Mouse (Mus musculus) telencephalon, adult 2 months (tissue): ENCODE measurements around the gene Fam24b.

Experiments
- DNase-seq: peaks from one replicate; pipeline ENCODE4 v3.0.0-alpha.2; 2011; ENCODE audit warnings: low read depth, low spot score

The Fam24b gene

GRCm38 (mm10) chr7:131329416-131329815, at the start of gene Fam24b:
Gene Fam24b, minus strand, starts transcription at chr7:131329516.
- DNase-seq, result no peak

GRCm38 (mm10) chr7:131371880-131372651, 42.8 kb upstream of the Fam24b start:
- no peak for DNase-seq

- no peak for DNase-seq
Measured at GRCm38 (mm10) chr7:131371470-131371860, 42.1 kb upstream of the Fam24b start.

DNA sequence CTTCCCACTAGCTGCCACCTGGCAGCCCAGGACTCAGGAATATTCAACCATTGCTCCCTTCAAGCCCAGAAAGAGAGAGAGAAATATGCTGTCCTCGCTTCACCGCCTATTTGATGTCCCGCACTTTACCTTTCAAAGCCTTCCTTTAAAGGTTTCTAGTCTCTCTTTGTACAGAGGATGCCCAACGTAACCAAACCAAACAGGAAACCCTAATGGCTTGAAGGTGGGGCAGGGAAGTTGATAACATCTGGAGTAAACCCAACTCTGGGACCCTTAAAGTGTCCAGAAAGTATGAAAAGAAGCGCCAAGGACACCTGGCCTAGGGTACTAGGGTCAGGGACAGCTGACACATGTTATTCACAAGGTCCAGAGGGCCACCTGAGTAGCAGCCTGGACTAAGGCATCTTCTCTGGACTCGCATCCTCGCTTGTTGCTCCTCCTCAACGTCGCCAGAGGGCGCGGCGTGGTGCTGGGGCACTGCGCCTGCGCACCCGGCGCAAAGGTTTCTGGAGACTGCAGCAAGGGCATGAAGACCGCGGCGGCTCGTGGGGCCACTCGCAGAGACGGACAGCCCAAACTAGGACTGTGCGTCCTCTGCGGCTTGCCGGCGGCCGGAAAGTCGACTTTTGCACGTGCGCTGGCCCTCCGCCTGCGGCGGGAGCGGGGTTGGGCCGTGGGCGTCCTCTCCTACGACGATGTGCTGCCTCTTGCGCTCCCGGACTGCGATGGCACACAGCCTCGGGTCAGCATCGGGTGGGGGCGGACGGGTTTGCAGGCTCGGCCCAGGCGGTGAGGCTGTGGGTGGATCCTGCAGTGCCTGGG, 41.5 kb upstream of the Fam24b start, which contains the start of gene Pstk:
TSS of gene Pstk (plus strand) at position 494 of the 822 bp plus-strand sequence.
- peak; percentile 81 for DNase-seq

GRCm38 (mm10) chr7:131364131-131364530, 34.8 kb upstream of the Fam24b start:
- DNase-seq, result no peak

DNA sequence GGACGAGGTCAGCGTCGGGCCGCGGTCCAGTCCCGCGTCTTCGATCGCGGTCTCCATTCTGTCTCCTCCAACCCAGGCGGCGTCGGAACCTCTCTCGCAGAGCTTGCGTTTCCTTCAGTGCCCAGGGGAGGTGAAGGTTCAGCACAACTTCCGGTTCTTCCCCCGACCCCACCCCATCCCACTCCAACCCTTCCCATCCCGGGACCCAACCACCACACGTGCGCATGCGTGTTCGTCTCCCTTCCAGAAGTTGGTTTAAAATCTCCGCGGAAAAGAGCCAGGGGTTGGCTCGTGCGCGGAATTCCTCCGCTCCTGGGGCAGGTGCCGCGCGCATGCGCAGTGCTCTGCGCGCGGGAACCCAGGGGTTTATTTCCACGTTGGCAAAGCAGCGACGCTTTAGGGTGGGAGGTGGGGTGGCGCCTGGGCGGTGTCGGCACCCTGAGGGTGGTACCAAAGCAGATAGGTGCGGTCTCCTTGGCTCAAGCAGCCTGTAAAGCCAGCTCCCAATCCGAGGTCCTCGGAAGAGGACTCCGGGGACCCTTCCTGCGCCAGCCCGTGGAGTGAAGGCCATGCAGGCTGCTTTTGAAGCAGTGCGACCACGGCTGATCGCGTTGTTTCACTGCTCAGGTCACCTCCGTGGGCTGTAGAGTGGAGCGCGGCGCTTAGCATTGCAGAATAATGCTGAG, 33.4 kb upstream of the Fam24b start, which contains the start of gene 2310057M21Rik:
TSS of gene 2310057M21Rik (minus strand) at position 145 of the 686 bp plus-strand sequence.
- DNase-seq, result peak; percentile 97

- no peak for DNase-seq
Measured at GRCm38 (mm10) chr7:131362269-131362614, 32.9 kb upstream of the Fam24b start.

GRCm38 (mm10) chr7:131356105-131356504, 26.8 kb upstream of the Fam24b start:
- no peak for DNase-seq

DNA sequence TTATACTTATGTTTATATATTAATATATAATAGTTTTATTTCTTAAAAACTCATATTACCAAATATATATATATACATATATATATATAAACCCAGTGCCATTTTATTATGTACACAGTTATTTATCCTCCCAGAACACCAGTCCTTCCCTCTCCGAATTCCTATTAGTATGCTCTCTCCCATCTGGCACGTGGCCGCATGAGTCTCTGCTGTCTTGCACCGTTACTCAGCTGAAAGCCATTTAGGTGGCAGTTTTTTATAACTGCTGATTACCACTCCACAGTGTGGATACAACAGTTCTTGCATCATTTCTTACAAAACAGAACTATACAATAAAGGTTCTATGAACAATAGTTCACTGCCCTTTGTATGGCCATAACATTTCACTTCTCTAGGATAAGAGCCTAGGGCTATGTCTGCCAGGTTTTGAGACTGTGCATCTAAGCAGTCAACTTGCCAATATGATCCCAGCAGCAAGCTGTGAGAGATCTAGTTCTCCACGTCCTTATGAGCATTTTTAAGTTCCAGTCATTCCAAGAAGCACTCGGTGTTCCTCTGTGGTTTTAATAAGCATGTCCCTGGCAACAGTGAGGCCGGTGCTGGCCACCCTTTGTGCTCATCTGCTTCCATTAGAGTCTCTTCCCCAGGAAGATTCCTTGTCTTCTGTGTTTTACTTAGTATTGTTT, 16.7 kb upstream of the Fam24b start:
- no peak for DNase-seq

DNA sequence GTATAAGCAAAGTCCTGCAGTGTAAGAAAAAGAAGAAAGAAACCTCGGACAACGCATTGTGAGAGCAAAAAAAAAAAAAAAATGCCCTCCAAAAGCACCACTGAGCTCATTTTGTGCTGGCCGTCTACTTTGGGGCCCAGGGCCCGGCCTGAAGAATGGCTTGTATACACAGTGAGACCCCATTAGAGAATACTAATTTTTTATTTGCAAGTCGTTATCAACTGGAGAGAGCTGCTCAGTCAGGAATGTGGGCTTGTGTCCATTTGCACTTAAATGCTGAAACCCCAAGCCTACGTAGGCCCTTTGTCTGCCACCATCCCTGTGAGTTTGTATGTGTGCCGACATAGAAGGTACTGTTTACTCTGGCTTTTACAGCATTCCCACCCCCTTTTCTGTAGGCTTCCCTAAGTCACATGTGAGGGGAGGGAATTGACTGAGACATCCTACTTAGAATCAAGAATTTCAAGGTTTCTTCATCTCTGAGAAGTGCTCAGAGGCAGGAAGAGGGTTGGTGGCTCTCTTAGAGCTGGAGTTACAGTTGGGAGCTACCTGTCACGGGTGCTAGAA, 8.3 kb upstream of the Fam24b start:
- DNase-seq, result no peak

- no peak for DNase-seq
Measured at GRCm38 (mm10) chr7:131333564-131333963, 4.2 kb upstream of the Fam24b start, which contains the start of gene Fam24a. Gene Fam24a, plus strand, starts transcription at chr7:131333864.

DNA sequence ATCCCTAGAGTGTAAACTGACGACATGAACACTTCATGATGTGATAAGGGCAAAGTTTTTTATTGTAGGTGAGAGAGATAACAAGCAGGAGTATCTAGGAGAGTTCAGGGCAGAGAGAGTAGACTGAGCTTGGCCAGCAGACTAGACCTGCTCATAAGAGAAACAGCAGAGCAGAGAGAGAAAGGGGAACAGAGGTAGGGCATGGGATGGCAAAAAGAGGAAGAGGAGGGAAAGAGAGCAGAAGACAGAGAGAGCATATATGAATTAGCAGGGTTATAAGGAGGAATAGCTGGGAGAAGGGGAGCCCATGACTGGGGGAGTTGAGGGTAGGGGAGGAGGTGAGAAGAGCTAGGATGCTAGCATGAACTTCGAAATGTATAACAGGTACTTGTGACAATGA, 2.4 kb upstream of the Fam24b start:
- no peak for DNase-seq

DNA sequence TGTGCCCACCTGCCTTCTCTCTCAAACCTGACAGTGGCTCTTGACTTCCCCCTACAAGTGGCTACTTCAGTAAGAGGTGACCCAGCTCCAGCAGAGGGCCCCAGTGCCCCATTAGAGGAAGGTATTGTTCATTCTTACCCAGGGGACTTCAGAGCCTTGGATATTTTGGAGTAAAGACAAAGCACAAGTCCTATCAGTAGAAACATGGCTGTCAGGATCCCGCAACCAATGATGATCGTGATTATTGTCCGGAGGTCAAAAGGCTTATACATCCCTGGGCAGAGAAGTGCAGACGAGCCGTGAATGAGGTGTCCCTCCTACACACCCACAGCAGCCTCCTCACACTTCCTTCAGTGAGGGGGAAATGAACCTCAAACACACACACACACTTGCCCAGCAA, 2.3 kb downstream of the Fam24b start:
- no peak for DNase-seq

GRCm38 (mm10) chr7:131322192-131322591, 7.1 kb downstream of the Fam24b start, which contains the start of gene Cuzd1:
Gene Cuzd1, minus strand, starts transcription at chr7:131322292.
- DNase-seq, result no peak

GRCm38 (mm10) chr7:131318340-131318739, 11.0 kb downstream of the Fam24b start:
- peak; percentile 16 for DNase-seq

- no peak for DNase-seq
Measured at GRCm38 (mm10) chr7:131317587-131317986, 11.7 kb downstream of the Fam24b start.

DNA sequence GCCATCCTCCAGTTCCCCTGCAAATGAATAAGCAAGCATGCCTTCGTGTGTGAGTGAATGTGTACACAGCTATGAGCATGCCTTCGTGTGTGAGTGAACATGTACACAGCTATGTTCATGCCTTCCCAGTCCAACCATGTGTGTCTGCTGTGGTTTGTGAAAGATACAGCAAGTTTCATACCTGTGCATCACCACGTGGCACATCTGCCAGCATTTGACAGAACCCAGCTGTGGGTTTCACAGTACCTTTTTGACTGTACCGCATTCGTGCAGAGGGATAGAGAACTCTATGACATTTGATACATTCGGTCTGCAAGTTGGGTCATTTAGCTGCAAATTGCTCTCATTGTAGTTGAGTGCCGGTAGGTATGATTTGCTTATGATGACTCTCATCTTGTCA, 14.8 kb downstream of the Fam24b start:
- no peak for DNase-seq

DNA sequence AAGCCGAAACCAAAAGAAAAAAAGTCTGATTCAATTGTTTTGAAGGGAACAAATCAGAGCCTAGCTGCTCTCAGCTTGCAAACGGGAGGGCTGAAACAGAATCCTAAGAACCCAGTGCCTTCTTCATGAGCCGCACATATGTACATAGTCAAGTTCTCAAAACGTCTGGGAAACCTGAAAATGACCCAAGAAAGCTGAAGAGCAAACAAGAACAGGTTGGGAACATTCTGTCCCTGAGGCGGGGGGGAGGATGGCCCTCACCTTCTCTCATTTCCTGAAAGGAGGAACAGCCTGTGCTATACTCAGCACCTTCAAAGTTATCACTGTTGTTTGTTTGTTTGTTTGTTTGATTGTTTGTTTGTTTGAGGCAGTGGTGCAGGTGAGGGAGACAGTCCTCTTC, 22.6 kb downstream of the Fam24b start:
- DNase-seq, result no peak

DNA sequence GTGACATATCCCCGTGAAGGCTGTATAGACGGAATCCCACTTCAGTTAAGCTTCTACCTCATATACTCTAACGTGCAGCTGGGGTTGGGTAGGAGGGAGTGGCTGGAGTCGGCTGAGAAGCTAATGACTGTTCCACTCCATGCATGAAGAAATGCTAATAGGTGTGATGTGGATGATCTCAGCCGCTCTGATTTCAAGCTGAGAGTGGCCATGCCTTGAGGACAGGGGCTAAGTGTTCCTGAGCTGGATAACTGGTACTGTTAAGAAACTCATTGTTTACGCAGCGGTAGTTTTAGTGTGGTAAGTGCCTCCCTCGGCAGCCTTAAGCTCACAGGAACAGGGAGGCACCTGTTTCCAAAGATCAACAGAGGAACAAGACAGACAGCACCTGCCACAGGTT, 26.0 kb downstream of the Fam24b start:
- no peak for DNase-seq

- DNase-seq, result no peak
Measured at GRCm38 (mm10) chr7:131297151-131297550, 32.2 kb downstream of the Fam24b start.
